Mouse (Mus musculus) midbrain, embryonic 12.5 days (tissue): ENCODE measurements around the gene Stx5a. TPM values are rescaled to one million over a fixed set of nuclear protein-coding genes. Genes with fewer than 3 reads are reported as not detected.
A peak's percentile ranks its signal among the peaks of the same experiment; 100 is the strongest.

Source experiments
- ATAC-seq: fragments of 200-750 bp; cut with Nextera tagmentation; 2 replicates; pipeline ENCODE4 v1.8.0; 2017; ENCODE audit warnings: low read depth, moderate TSS enrichment, moderate library complexity; ENCODE audit not compliant: low FRiP score
- H3K27ac ChIP-seq: fragments of 300-500 bp; sonication (generic); replicated peaks from 2 replicates; pipeline ENCODE4 v1.5.1; 2016; ENCODE audit warnings: mild to moderate bottlenecking
- H3K27me3 ChIP-seq: fragments of 300-500 bp; sonication (generic); 2 replicates; pipeline ENCODE4 v1.6.1; 2016; ENCODE audit warnings: mild to moderate bottlenecking
- H3K36me3 ChIP-seq: fragments of 300-500 bp; sonication (generic); 2 replicates; pipeline ENCODE4 v1.6.1; 2016
- H3K4me1 ChIP-seq: fragments of 300-500 bp; sonication (generic); 2 replicates; pipeline ENCODE4 v1.6.1; 2016
- H3K4me2 ChIP-seq: fragments of 300-500 bp; sonication (generic); replicated peaks from 2 replicates; pipeline ENCODE4 v1.6.1; 2016; ENCODE audit warnings: mild to moderate bottlenecking, moderate library complexity
- H3K4me3 ChIP-seq: fragments of 300-500 bp; sonication (generic); 2 replicates; pipeline ENCODE4 v1.5.1; 2016; ENCODE audit warnings: mild to moderate bottlenecking
- H3K9ac ChIP-seq: fragments of 300-500 bp; sonication (generic); replicated peaks from 2 replicates; pipeline ENCODE4 v1.6.1; 2016; ENCODE audit warnings: mild to moderate bottlenecking, moderate library complexity
- H3K9me3 ChIP-seq: fragments of 300-500 bp; sonication (generic); 2 replicates; pipeline ENCODE4 v1.6.1; 2016; ENCODE audit warnings: mild to moderate bottlenecking
- WGBS: fragments of 180-500 bp; shearing (Covaris S2); methylation state at CpG from one replicate; pipeline ENCODE4 v1.1.7; 2016; 5-methylcytosine and 5-hydroxymethylcytosine counted together
- polyA plus RNA-seq: library from polyadenylated mRNA; unstranded; fragments of >200 nt; fragmentation: Nextera tagmentation; extraction: Ambion mirVana; gene quantifications from 2 replicates; pipeline ENCODE4 v1.2.1, GENCODE M21; 2016

Gene Stx5a
- polyA plus RNA-seq, 1 experiment from 2014 or later = 127 TPM

- H3K4me1 ChIP-seq = peaks cover 17% of the 10 kb centered on the region
- peak; percentile 94 for ATAC-seq
- peak within 1 kb of the TSS; percentile 52; the same call in 1 of the 2 replicates for H3K27ac ChIP-seq
- H3K36me3 ChIP-seq = peaks cover 35% of the 10 kb centered on the region
- H3K9me3 ChIP-seq = no peaks in the 10 kb centered on the region
- peak within 1 kb of the TSS; percentile 75 for H3K9ac ChIP-seq
- 1% methylated on average over 32 of the region's 32 CpGs for WGBS
- peak within 1 kb of the TSS; percentile 72 for H3K4me3 ChIP-seq
- peak within 1 kb of the TSS; percentile 78 for H3K4me2 ChIP-seq
- no peaks in the 10 kb centered on the region; the same call in 1 of the 2 replicates for H3K27me3 ChIP-seq
Measured at GRCm38 (mm10) chr19:8735389-8736159, 5.6 kb upstream of the Stx5a start, which contains the start of gene Wdr74. Gene Wdr74 (plus strand): TSS chr19:8735827.

GRCm38 (mm10) chr19:8736160-8736467 lies 5.1 kb upstream of the Stx5a start:
- peaks cover 37% of the 10 kb centered on the region for H3K36me3 ChIP-seq
- peak overlapping the region; percentile 52; the same call in 1 of the 2 replicates for H3K27ac ChIP-seq
- H3K4me2 ChIP-seq = peak overlapping the region; percentile 78
- peak overlapping the region; percentile 75 for H3K9ac ChIP-seq
- no peaks in the 10 kb centered on the region for H3K9me3 ChIP-seq
- no peaks in the 10 kb centered on the region; the same call in 1 of the 2 replicates for H3K27me3 ChIP-seq
- ATAC-seq = 0 out of 2 replicates have a peak, but pooled peaks have one; percentile 47
- H3K4me1 ChIP-seq = peaks cover 22% of the 10 kb centered on the region
- peak overlapping the region; percentile 72 for H3K4me3 ChIP-seq
- WGBS = 3% methylated on average over 11 of the region's 11 CpGs

DNA sequence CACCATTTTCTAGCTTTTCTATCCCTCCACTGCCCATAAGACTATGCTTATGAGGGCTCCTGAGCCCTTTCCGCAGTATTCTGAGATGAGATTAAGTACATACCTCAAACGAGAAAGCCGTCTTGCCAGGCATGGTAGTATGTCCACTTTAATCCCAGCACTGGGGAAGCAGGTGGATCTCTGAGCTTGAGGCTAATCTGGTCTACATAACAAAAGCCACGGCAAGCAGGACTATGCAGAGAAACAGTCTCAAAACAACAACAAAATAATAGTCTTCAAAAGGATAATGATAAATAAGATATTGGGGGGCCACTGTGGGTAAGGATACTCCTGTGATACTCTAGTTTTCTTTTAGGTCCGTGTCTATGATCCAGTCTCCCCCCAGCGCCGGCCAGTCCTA lies 2.3 kb upstream of the Stx5a start:
- no peak for ATAC-seq
- Histone ChIP-seq H3K4me3 (no peak overlapping the region), H3K36me3 (peaks cover 49% of the 10 kb centered on the region), H3K27ac (no peak overlapping the region), H3K9me3 (no peaks in the 10 kb centered on the region), H3K4me2 (no peak overlapping the region), H3K27me3 (no peaks in the 10 kb centered on the region), H3K4me1 (peaks cover 35% of the 10 kb centered on the region), H3K9ac (no peak overlapping the region)
- 91% methylated on average over 7 of the region's 7 CpGs for WGBS

DNA sequence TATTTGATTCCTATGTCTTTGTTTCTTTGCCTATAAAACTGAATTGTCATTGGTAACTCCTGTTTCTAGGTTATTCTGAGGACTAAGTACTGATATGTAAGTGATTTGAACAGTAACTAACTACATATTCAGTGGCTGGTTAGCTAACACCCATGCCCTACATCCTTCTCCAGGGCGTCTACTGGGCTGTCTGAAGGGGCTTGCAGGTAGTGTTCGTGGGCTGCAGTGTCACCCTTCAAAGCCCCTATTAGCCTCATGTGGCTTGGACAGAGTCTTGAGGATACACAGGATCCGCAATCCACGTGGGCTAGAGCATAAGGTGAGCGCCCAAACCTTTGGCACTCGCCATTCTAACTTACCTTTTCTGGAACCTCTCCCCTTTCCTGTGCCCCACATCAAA lies 1.6 kb upstream of the Stx5a start:
- 93% methylated on average over 6 of the region's 6 CpGs for WGBS

GRCm38 (mm10) chr19:8740603-8741002 lies 610 bp upstream of the Stx5a start, which contains the start of gene 1700092M07Rik:
Gene 1700092M07Rik (plus strand): TSS chr19:8740718.
- WGBS = 63% methylated on average over 14 of the region's 14 CpGs
- H3K4me1 ChIP-seq = peaks cover 31% of the 10 kb centered on the region
- peak within 1 kb of the TSS; percentile 78 for H3K9ac ChIP-seq
- no peak for ATAC-seq
- H3K27me3 ChIP-seq = no peaks in the 10 kb centered on the region
- peak within 1 kb of the TSS; percentile 72 for H3K4me2 ChIP-seq
- H3K36me3 ChIP-seq = peaks cover 63% of the 10 kb centered on the region
- H3K27ac ChIP-seq = peak within 1 kb of the TSS; percentile 88
- peak within 1 kb of the TSS; percentile 65 for H3K4me3 ChIP-seq
- no peaks in the 10 kb centered on the region for H3K9me3 ChIP-seq

More for the DNA sequence above, 1.6 kb upstream of the Stx5a start:
- Histone ChIP-seq H3K4me2 (no peak overlapping the region), H3K4me3 (no peak overlapping the region), H3K27me3 (no peaks in the 10 kb centered on the region), H3K4me1 (peaks cover 35% of the 10 kb centered on the region), H3K9ac (no peak overlapping the region), H3K9me3 (no peaks in the 10 kb centered on the region), H3K27ac (no peak overlapping the region), H3K36me3 (peaks cover 53% of the 10 kb centered on the region)
- ATAC-seq = no peak

DNA sequence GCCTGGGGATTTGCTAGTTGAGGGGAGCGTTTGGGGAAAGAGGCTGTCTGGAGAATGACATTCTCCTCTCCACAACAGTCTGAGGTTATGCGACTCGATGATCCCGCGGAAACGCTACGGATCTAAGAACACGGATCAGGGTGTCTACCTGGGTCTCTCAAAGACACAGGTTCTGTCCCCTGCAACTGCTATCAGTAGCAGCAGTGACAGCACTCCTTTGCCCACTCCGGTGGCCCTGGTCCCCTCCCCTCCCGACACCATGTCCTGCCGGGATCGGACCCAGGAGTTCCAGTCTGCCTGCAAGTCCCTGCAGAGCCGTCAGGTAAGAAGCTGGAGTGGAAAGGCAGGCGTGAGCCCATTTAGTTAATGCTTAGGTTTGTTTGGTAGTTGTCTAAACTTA lies 963 bp downstream of the Stx5a start:
- H3K4me1 ChIP-seq = peaks cover 23% of the 10 kb centered on the region
- peak overlapping the region; percentile 63 for H3K27ac ChIP-seq
- peak overlapping the region; percentile 65 for H3K4me3 ChIP-seq
- peak overlapping the region; percentile 78 for H3K9ac ChIP-seq
- WGBS = 19% methylated on average over 14 of the region's 14 CpGs
- no peaks in the 10 kb centered on the region for H3K27me3 ChIP-seq
- ATAC-seq = no peak
- no peaks in the 10 kb centered on the region for H3K9me3 ChIP-seq
- peaks cover 76% of the 10 kb centered on the region for H3K36me3 ChIP-seq
- H3K4me2 ChIP-seq = peak overlapping the region; percentile 72

- Histone ChIP-seq H3K27ac (no peak overlapping the region), H3K9ac (no peak overlapping the region), H3K4me2 (no peak overlapping the region), H3K36me3 (peaks cover 76% of the 10 kb centered on the region), H3K9me3 (no peaks in the 10 kb centered on the region), H3K4me1 (peaks cover 20% of the 10 kb centered on the region), H3K4me3 (no peak overlapping the region), H3K27me3 (no peaks in the 10 kb centered on the region)
- WGBS = 94% methylated on average over 1 of the region's 1 CpGs
- ATAC-seq = no peak
Measured at GRCm38 (mm10) chr19:8745382-8745781, 4.2 kb downstream of the Stx5a start.

DNA sequence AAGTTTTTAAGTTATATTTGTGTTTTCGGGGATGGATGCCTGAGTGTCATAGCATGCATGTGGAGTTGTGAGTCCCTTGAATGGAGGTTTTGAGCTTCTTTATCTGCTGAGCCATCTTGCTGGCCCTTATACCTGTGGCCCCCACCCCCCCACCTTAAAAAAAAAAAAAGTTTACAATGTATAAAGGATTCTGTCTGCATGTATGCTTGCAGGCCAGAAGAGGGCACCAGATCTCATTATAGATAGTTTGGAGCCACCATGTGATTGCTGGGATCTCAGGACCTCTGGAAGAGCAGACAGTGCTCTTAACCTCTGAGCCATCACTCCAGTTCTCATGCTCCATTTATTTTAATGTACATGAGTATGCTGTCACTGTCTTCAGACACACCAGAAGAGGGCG lies 6.2 kb downstream of the Stx5a start:
- no peaks in the 10 kb centered on the region for H3K27me3 ChIP-seq
- 71% methylated on average over 2 of the region's 2 CpGs for WGBS
- no peak for ATAC-seq
- H3K9me3 ChIP-seq = no peaks in the 10 kb centered on the region
- no peak overlapping the region for H3K27ac ChIP-seq
- H3K4me3 ChIP-seq = no peak overlapping the region
- H3K4me2 ChIP-seq = no peak overlapping the region
- H3K9ac ChIP-seq = no peak overlapping the region
- peaks cover 90% of the 10 kb centered on the region for H3K36me3 ChIP-seq
- H3K4me1 ChIP-seq = peaks cover 9% of the 10 kb centered on the region

GRCm38 (mm10) chr19:8755652-8756051 lies 14.4 kb downstream of the Stx5a start:
- H3K4me2 ChIP-seq = no peak overlapping the region

DNA sequence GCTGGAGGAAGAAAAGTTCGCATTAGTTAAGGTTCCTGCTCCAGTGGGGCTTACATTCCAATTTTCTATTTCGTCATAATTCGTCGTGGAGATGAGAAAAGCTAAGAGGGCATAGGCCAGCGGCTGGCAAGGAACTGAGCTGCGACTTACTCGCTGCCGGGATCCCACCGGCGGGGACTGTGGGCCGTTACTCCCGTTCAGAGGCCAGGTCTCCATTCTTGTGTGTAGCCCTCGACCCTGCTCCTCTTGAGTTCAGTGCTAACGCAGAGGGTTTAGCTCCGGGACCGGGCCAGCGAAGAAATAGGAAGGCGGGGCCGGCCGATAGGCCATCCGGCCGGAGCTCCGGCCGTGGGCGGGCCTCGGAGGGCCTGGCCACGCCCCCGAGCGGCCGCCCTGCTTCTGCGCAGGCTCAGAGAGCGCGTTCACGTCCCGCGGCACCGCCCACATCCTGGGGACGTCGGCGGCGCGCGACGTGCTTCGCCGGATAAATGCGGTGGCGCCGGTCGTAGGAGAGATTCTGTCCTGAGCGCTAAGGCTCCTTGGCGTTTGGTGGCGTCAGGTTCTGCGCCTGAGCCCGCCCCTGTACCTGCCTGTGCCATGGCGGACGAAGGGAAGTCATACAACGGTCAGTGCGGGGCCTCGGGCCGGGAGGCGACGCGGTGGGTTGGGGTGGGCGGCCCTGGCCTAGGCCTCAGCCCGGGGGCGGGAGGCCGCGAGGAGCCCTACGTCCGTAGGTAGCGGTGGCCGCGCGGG lies 15.6 kb downstream of the Stx5a start, which contains the start of gene Nxf1:
Gene Nxf1 (plus strand): TSS at position 439 of the 753 bp plus-strand sequence.
- Histone ChIP-seq H3K4me3 (peak within 1 kb of the TSS; percentile 92), H3K9me3 (no peaks in the 10 kb centered on the region), H3K27ac (peak within 1 kb of the TSS; percentile 88), H3K9ac (peak within 1 kb of the TSS; percentile 97), H3K27me3 (no peaks in the 10 kb centered on the region), H3K4me2 (peak within 1 kb of the TSS; percentile 73), H3K36me3 (peaks cover 26% of the 10 kb centered on the region), H3K4me1 (peaks cover 24% of the 10 kb centered on the region)
- peak; percentile 95 for ATAC-seq
- under 1% methylated on average over 75 of the region's 75 CpGs for WGBS

More at GRCm38 (mm10) chr19:8755652-8756051, 14.4 kb downstream of the Stx5a start:
- H3K4me1 ChIP-seq = peaks cover 24% of the 10 kb centered on the region
- no peak overlapping the region for H3K4me3 ChIP-seq
- peaks cover 36% of the 10 kb centered on the region for H3K36me3 ChIP-seq
- 85% methylated on average over 3 of the region's 3 CpGs for WGBS
- ATAC-seq = no peak
- no peaks in the 10 kb centered on the region for H3K9me3 ChIP-seq
- no peak overlapping the region for H3K9ac ChIP-seq
- H3K27me3 ChIP-seq = no peaks in the 10 kb centered on the region
- no peak overlapping the region for H3K27ac ChIP-seq

- 0 out of 2 replicates have a peak, but pooled peaks have one; percentile 1 for ATAC-seq
- H3K27ac ChIP-seq = peak overlapping the region; percentile 88
Measured at GRCm38 (mm10) chr19:8757471-8757998, 16.3 kb downstream of the Stx5a start.

More at GRCm38 (mm10) chr19:8757471-8757998, 16.3 kb downstream of the Stx5a start:
- peak overlapping the region; percentile 92 for H3K4me3 ChIP-seq
- no peaks in the 10 kb centered on the region for H3K9me3 ChIP-seq
- H3K36me3 ChIP-seq = peaks cover 28% of the 10 kb centered on the region
- 8% methylated on average over 14 of the region's 14 CpGs for whole genome bisulfite sequencing
- H3K27me3 ChIP-seq = no peaks in the 10 kb centered on the region
- H3K9ac ChIP-seq = peak overlapping the region; percentile 97
- peak overlapping the region; percentile 73 for H3K4me2 ChIP-seq
- H3K4me1 ChIP-seq = peaks cover 24% of the 10 kb centered on the region
